Mouse (Mus musculus): ENCODE data around the gene Prl3d1. TPM values are rescaled to one million over a fixed set of nuclear protein-coding genes. Genes with fewer than 3 reads are reported as not detected.
"Not testable (repeated sequence)": the region's sequence is repeated elsewhere in the genome, so short reads cannot be mapped to it uniquely, and the experiment has no call there.

Prl3d1 gene
- not detected in 2 replicates for polyA plus RNA-seq (2015; fragmentation: Nextera tagmentation; extraction: Ambion mirVana)

- not testable (repeated sequence) for H3K4me2 ChIP-seq (replicated peaks); H3K4me3 ChIP-seq (replicated peaks); H3K4me1 ChIP-seq (replicated peaks); ATAC-seq; H3K27ac ChIP-seq; H3K9ac ChIP-seq; H3K9me3 ChIP-seq; H3K27me3 ChIP-seq (replicated peaks); H3K36me3 ChIP-seq
- 96% methylated on average over 5 of the region's 5 CpGs for WGBS
Observed at GRCm38 (mm10) chr13:27093890-27094289, at the start of gene Prl3d1. TSS of gene Prl3d1 (plus strand) at chr13:27094190.

GRCm38 (mm10) chr13:27057270-27057669, 36.7 kb upstream of the Prl3d1 start, which contains the start of gene Prl:
TSS of gene Prl (plus strand) at chr13:27057570.
- no peak for ATAC-seq
- Histone ChIP-seq H3K9ac (no peak within 1 kb of the TSS), H3K4me3 (replicated peaks) (no peak within 1 kb of the TSS), H3K27me3 (replicated peaks) (no peaks in the 10 kb centered on the region), H3K4me2 (replicated peaks) (no peak within 1 kb of the TSS), H3K4me1 (replicated peaks) (no peaks in the 10 kb centered on the region), H3K27ac (no peak within 1 kb of the TSS), H3K36me3 (no peaks in the 10 kb centered on the region), H3K9me3 (no peaks in the 10 kb centered on the region)
- WGBS, result 89% methylated on average over 1 of the region's 1 CpGs

- no peak for ATAC-seq
- Histone ChIP-seq H3K4me3 (replicated peaks) (no peak overlapping the region), H3K27ac (no peak overlapping the region), H3K9ac (no peak overlapping the region), H3K4me1 (replicated peaks) (no peaks in the 10 kb centered on the region), H3K36me3 (no peaks in the 10 kb centered on the region), H3K9me3 (no peaks in the 10 kb centered on the region), H3K4me2 (replicated peaks) (no peak overlapping the region), H3K27me3 (replicated peaks) (no peaks in the 10 kb centered on the region)
- WGBS, result 85% methylated on average over 7 of the region's 7 CpGs
Observed at GRCm38 (mm10) chr13:27059177-27059576, 34.8 kb upstream of the Prl3d1 start.

DNA sequence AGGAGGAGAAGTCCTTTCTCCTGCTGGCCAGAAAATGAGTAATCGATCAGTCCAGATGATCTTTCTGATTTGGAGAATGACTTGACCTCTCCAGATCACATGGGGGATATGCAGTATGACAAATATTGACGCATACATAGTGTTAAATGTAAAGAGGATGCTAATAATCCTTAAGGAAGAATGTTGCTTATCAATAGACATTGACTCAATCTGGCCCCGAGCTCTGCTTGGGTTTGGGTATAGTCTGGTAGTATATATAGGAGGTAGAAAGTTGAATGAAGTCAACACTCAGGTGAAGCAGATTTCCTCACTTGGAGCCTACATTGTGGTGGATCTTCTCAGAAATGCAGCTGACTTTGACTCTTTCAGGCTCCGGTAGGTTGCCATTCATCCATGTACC, 27.4 kb downstream of the Prl3d1 start, which contains the start of gene Prl3d2:
Gene Prl3d2 (plus strand): TSS at position 301 of the 400 bp plus-strand sequence.
- H3K4me2 ChIP-seq (replicated peaks); H3K4me1 ChIP-seq (replicated peaks); H3K27me3 ChIP-seq (replicated peaks); ATAC-seq; H3K36me3 ChIP-seq; H3K9me3 ChIP-seq; H3K27ac ChIP-seq; H3K9ac ChIP-seq; H3K4me3 ChIP-seq (replicated peaks): not testable (repeated sequence)
- 88% methylated on average over 4 of the region's 4 CpGs for WGBS

DNA sequence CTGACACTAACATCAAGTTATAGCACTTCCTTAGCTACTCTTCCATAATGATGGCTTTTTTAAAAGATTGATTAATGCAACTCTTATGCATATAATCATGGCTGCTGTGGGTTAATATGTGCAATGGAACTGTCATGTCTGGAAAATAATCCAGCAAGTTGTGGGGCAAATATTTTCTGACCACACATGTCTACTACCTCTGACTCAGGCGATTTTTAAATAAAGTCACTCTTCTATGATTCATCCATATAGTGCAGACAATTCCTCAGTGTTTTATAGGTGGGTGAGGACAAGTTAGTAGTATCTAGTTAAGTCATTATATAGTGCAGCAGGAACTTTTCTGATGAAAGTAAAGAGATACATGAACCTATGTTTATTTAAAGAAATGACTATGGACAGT, 54.3 kb downstream of the Prl3d1 start:
- no peaks in the 10 kb centered on the region for H3K36me3 ChIP-seq
- WGBS, result 71% methylated on average over 1 of the region's 1 CpGs
- no peak overlapping the region for H3K9ac ChIP-seq
- H3K4me2 ChIP-seq (replicated peaks), result no peak overlapping the region
- H3K27me3 ChIP-seq (replicated peaks), result no peaks in the 10 kb centered on the region
- no peak overlapping the region for H3K27ac ChIP-seq
- H3K4me1 ChIP-seq (replicated peaks), result no peaks in the 10 kb centered on the region
- H3K9me3 ChIP-seq, result no peaks in the 10 kb centered on the region
- H3K4me3 ChIP-seq (replicated peaks), result no peak overlapping the region
- ATAC-seq, result no peak

Other genes with a start within 250 kb of the Prl3d1 start
- gene Prl, start 36.6 kb upstream of the Prl3d1 start, polyA plus RNA-seq (2015; fragmentation: Nextera tagmentation; extraction: Ambion mirVana), result not detected in 2 replicates
- not detected in 2 replicates for gene Prl3d2, start 27.5 kb downstream of the Prl3d1 start, polyA plus RNA-seq (2015; fragmentation: Nextera tagmentation; extraction: Ambion mirVana)
- gene Prl3d3, start 62.6 kb downstream of the Prl3d1 start, polyA plus RNA-seq (2015; fragmentation: Nextera tagmentation; extraction: Ambion mirVana), result not detected in 2 replicates
- not detected in 2 replicates for gene Prl3c1, start 102.5 kb downstream of the Prl3d1 start, polyA plus RNA-seq (2015; fragmentation: Nextera tagmentation; extraction: Ambion mirVana)
- gene Prl3b1, start 147.7 kb downstream of the Prl3d1 start, polyA plus RNA-seq (2015; fragmentation: Nextera tagmentation; extraction: Ambion mirVana), result not detected in 2 replicates
- not detected in 2 replicates for gene Prl3a1, start 165.2 kb downstream of the Prl3d1 start, polyA plus RNA-seq (2015; fragmentation: Nextera tagmentation; extraction: Ambion mirVana)
- gene Prl6a1, start 218.4 kb downstream of the Prl3d1 start, polyA plus RNA-seq (2015; fragmentation: Nextera tagmentation; extraction: Ambion mirVana), result 0.20 and 0.28 TPM in 2 replicates

Measured in intestine, embryonic 15.5 days (tissue).